Mouse (Mus musculus): Measurements from ENCODE around the gene Stag3.

The Stag3 gene

DNA sequence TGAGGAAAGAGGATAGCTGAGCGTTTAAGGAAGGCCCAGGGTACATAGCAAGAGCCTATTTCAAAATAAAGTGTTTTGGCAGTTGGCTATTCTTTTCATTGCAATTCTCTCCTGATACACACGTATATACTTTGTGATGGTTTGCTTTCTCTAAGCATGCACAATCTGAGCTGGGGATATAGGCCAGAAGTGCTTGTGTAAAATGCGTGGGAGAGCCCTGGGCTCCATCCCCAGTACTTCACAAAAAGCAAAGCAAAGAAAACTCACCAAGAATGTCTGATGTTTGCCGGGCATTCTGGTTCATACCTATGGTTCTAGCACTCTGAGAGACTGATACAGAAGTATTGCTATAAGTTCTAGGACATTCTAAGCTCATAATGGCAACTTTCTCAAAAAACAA is 11.1 kb upstream of the Stag3 start:
- DNase-seq (ENCODE audit: low spot score in 2 of 2), result no peak

DNA sequence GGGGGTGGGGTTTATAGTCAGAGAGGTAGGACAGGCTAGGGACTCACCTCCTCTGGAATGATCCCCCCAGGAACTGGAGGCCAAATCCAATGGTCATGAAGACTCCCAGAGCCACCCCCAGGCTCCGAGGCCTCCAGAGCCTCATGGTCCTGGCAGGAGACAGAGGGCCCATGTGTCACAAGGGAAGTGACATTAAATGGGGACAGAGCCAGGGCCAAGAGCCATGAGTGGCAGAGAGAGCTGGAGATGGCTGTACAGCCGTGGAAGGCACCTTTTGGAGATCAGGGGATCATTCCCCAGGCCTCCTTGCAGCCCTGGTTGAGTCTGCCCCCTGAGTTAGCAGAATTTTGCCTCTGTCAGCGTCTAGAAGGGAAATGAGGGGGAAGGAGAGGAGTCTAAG is 8.8 kb upstream of the Stag3 start:
- DNase-seq (ENCODE audit: low spot score in 2 of 2), result peak in 1 of 2 experiments; percentile 1

- no peak for DNase-seq (ENCODE audit: low spot score in 2 of 2)
Measured at GRCm38 (mm10) chr5:138272409-138272923, 7.6 kb upstream of the Stag3 start, which contains the start of gene Gal3st4. Gene Gal3st4, minus strand, starts transcription at chr5:138272840.

DNA sequence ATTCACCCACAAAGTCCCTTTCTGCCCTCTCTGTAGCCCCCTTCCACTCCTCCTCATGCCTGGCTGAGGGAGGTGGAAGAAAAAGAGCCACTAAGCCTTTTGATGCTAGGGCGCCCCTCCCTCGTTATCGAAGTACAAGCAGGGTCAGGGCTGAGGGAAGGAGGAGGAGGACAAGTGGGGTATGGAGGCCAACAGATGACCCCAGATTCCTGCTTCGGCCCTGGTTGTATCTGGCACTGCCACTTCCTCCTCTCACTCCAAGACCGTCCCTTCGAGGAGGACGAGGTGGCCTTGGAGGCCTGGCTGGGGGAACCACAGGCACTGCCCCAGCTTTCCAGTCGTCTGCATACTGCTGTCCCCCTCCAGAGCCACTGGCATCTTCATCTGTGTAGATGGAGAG is 5.9 kb upstream of the Stag3 start:
- no peak for DNase-seq (ENCODE audit: low spot score in 2 of 2)

GRCm38 (mm10) chr5:138275216-138276050 is 4.6 kb upstream of the Stag3 start:
- DNase-seq (ENCODE audit: low spot score in 2 of 2), result no peak

DNA sequence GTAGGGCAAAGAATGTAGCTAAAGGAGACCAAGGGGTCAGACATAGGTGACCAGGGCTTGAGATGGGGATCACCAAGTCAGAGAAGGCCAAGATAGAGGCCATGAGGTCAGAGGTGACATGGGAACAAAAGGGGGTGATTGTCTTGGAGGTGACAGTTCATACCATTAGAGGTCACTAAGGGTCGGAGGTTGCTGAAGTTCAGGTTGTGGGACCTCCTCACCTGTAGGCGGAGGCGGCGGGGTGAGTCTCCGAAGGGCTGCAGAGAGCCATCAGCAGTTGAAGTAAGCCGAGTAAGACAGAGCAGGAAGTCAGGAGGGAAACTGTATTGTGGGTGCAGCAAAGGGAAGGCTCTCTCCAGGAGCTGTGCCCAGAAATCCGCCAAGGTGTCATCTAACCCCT is 2.0 kb upstream of the Stag3 start:
- no peak for DNase-seq (ENCODE audit: low spot score in 2 of 2)

- no peak for DNase-seq (ENCODE audit: low spot score in 2 of 2)
Measured at GRCm38 (mm10) chr5:138280425-138280768, 357 bp downstream of the Stag3 start.

GRCm38 (mm10) chr5:138280829-138281228 is 789 bp downstream of the Stag3 start:
- DNase-seq (ENCODE audit: low spot score in 2 of 2), result no peak

- DNase-seq (ENCODE audit: low spot score in 2 of 2), result no peak
Measured at GRCm38 (mm10) chr5:138281798-138282197, 1.8 kb downstream of the Stag3 start.

DNA sequence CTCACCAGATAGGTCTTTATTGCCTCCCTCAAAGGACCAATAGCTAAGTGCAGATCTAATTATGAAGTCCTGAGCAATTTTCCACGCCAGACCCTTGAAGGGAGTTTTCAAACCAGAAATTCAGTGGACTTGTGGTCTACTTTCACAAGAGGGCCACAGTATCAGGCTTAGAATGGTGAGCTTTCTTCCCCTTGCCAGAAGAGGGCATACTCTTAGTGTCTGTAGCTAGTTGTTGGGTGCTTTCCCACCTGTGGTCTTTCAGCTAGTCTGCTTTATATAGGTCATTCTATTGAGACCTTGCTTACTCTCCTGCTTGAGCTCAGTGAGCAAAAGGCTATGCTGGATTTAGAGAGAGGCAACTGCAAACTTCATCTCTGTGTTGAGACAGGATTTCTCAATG is 3.5 kb downstream of the Stag3 start:
- DNase-seq (ENCODE audit: low spot score in 2 of 2), result no peak

DNA sequence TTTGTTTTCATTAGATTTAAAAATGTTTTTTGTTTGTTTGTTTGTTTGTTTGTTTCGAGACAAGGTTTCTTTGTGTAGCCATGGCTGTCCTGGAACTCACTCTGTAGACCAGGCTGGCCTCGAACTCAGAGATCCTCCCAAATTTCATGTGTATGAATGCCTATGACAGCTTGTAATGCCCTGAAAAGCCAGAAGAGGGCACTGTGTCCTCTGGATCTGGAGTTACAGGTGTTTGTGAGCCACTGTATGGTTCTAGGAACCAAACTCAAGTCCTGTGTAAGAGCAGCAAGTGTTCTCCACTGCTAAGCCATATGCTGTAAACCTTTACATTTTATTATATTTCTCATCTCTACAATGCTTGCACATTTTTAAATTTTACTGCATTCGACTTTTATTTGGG is 7.8 kb downstream of the Stag3 start:
- peak in 1 of 2 experiments; percentile 51 for DNase-seq (ENCODE audit: low spot score in 2 of 2)

DNA sequence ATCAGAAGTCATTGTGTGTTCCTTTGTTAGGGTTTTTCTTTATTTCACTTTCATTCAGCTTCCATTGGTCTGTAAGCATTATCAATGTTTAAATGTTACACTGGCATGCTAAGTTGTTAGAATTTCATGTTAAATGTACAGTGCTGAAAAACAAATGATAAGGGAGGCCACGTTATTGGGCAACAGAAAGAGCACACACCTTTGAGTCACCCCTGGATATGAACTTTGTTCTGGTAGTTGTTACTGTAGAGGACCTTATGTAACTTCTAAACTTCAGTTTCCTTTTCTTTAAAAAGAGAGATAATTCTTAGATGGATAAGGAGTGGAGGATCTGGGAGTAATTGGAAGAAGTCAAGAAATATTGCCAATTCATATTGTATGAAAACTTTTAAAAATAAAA is 11.6 kb downstream of the Stag3 start:
- no peak for DNase-seq (ENCODE audit: low spot score in 2 of 2)

DNA sequence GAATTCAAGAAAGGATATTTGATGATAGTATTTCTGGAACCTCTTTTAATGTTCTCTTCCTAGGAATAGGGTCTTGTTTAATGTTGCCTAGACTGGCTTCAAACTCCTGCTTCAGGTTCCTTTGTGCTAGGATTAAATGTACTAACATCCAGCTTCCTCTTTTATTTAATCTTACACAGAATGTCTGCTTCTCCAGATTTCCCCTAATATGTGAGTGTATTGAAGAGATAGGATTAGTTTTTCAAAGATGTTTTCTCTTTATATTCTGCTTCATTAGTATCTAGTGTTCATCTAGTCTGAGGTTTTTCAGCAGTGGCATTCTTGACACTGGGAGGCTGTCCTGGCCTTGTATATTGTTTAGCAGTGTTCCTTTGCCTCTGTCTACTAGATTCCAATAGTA is 14.1 kb downstream of the Stag3 start:
- no peak for DNase-seq (ENCODE audit: low spot score in 2 of 2)

DNA sequence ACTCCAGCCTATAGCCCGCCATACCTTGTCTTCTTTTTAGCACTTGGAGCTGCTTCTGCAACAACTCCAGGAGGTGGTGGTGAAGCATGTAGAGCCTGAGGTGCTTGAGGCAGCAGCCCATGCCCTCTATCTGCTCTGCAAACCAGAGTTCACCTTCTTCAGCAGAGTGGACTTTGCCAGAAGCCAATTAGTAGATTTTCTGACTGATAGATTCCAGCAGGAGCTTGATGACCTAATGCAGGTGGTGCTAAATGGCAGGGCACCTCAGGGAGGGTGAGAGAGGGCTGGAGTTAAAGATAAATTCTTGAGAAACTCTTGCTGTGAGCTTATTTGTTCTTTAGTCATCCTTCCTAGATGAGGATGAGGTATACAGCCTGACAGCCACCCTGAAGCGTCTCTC is 19.6 kb downstream of the Stag3 start:
- no peak for DNase-seq (ENCODE audit: low spot score in 2 of 2)

GRCm38 (mm10) chr5:138312795-138313194 is 32.8 kb downstream of the Stag3 start:
- no peak for DNase-seq (ENCODE audit: low spot score in 2 of 2)

- no peak for DNase-seq (ENCODE audit: low spot score in 2 of 2)
Measured at GRCm38 (mm10) chr5:138341661-138342060, 61.6 kb downstream of the Stag3 start, which contains the start of gene Pvrig. Gene Pvrig, plus strand, starts transcription at chr5:138341961.

GRCm38 (mm10) chr5:138343216-138343615 is 63.2 kb downstream of the Stag3 start:
- no peak for DNase-seq (ENCODE audit: low spot score in 2 of 2)
